Mouse (Mus musculus) ES-E14 (cell line): ENCODE data around the gene Fbxo21.

ENCODE experiments used
- MAFK ChIP-seq: IDR thresholded peaks from 2 replicates; pipeline ENCODE4 v1.6.1; 2014; ENCODE audit warnings: mild to moderate bottlenecking, low read depth, low read length, inconsistent platforms; ENCODE audit not compliant: insufficient read depth
- ZC3H11A ChIP-seq: IDR thresholded peaks from 2 replicates; pipeline ENCODE4 v1.6.1; 2012; ENCODE audit warnings: low read depth, mild to moderate bottlenecking, inconsistent platforms, low read length, borderline replicate concordance
- ZNF384 ChIP-seq: IDR thresholded peaks from 2 replicates; pipeline ENCODE4 v1.6.1; 2012; ENCODE audit warnings: low read depth, low read length, inconsistent platforms

- TF ChIP-seq MAFK (no peak), ZC3H11A (no peak), ZNF384 (no peak)
Observed at GRCm38 (mm10) chr5:117995911-117996310, 19.4 kb downstream of the Fbxo21 start.
